Mouse (Mus musculus) cerebellum, postnatal 14 days (tissue): ENCODE results near the gene Maats1.

ENCODE experiments used
- DNase-seq, 2 experiments: peaks; one replicate each; pipeline ENCODE4 v3.0.0; 2021; ENCODE audit warnings: mixed read lengths in 2 of 2

Gene Maats1

DNA sequence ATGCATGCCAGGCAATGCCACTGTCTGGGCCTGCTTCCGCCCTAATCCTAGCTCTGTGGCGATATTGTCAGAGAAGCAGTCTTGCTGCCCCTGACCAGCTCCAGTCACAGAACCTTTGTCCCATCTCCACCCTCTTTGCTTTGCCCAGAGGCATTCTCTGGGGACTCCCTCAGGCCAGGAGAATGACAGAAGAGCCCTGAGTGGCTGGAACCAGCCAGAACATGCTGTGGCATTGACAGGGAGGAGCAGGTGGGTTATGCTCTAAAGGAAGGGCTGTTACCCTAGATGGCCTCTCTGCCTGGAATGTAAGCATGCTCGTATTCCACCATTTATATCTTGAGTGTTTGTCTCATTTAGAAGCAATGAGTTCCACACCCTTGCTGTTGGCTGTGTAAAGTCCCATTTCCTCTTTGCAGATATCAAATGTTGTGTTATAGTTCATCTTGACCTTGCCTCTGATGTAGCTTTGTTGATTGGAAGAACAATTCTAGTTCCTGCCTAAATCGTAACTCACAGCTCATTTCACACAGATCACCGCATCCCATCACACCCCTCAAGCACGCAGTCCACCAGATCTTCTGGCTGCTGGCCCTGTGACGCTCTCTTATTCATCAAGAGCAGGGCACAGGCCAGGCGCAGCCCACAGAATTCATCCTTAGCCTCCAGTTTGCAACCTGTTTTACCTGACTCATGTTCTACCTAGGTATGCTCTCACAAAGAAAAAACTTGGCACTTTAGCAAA lies 28.9 kb upstream of the Maats1 start:
- no peak for DNase-seq

DNA sequence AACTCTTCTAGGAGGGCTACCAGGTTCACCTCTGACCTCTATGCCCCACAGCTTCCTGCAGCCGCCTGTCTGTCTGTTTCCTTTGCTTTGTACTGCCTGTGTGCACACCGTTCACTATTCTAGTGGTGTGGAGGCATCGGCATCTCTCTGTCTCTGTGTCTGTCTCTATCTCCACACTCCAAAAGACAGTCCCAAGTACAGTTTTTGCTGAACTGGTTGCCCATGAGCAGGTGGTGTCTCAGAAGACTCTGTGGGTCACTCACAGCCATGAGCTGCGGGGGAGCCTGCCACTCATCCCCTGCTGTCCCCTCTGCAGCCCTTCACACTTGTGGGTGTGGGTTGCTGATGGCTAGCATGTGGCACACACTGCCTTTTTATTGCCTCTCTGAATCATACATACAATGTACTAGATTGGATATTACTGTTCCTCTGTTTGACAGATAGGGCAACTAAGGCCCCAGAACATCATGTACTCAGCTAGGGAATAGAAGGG lies 28.1 kb upstream of the Maats1 start:
- DNase-seq: no peak

DNA sequence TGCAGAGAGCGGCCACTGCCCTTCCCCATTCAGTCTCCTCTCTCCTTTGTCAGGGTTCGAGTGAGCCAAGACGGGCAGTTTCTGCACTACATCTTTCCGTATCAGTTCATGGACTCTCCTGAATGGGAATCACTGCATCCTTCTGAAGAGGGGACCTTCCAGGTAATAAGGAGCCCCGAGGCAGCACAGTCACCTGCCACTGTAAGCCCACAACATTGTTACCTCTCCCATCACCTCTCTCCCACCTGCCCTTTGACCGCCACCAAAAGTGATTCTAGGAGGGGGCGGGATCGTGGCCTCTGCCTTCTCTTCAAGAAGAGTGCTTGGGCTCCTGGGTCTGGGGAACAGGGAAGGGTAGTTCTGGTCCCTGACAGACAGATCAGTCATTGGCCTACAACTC lies 27.5 kb upstream of the Maats1 start:
- DNase-seq: no peak

DNA sequence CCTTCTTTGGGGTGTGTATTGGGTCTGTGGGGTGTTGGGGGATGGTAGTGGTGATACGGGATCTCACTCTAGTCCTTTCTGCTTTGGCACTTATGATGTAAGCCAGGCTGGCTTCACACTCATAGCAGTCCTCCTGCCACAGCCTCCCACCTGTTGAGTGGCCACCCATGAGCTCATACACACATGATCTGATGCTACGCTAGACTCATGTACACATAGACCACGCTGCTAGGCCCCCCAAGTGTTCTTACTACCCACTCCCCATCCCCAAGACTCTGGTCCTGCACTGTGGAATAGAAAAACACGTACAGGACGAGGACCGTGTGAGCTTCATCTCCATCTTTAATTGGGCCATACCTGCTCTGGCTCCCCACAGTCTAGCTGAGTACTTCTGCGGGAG lies 27.1 kb upstream of the Maats1 start:
- peak in 1 of 2 experiments; percentile 12 for DNase-seq

DNA sequence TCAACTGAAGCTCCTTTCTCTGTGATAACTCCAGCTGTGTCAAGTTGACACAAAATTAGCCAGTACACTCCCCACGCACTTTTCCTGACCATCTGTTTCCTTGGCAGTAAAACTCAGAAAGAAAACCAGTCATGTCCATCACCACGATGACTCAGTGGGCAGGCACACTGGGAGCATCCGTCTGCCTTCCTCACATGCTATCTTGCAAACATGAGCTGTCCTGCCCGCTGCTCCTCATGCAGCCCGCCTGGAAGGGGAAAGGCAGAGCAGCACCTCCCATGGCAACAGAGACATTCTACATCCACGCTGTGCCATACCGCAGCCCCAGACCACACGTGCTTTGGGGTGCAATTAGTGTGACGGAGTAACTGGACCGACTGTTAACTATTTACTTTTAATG lies 26.4 kb upstream of the Maats1 start:
- DNase-seq: peak; percentile 41 to 66

DNA sequence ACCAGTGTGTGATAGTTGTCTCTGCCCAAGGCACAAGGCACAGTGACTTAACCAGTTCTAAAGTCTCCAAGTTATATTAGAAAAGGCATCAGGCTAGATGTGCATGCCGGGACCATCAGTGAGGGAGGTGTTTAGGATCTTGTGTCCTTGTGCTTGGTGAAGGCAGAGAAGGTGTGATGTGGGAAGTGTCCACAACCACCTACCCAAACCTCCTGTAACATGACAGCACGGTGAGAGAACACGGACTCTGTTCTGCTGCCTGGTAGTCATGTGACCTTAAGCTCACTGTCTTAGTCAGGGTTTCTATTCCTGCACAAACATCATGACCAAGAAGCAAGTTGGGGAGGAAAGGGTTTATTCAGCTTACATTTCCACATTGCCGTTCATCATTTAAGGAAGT lies 24.3 kb upstream of the Maats1 start:
- DNase-seq: no peak

DNA sequence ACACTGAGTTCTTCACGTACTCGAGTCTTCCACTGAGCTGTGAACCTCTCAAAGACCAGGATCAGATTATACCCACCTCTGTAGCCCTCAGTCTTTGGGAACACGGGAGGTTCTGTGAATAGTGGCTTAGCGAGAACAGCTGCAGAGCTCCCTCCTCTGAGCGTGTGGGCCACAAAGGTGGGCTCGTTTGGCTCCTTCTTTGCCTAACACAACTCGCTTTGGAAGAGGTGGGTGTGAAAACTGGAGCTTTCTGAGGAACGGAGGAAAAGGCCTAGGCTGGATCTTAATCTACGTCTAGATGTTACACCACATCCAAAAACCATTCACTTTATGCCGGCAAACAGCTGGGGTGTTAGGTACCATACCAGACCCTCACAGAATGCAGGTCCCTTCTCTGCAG lies 23.4 kb upstream of the Maats1 start:
- DNase-seq: no peak

DNA sequence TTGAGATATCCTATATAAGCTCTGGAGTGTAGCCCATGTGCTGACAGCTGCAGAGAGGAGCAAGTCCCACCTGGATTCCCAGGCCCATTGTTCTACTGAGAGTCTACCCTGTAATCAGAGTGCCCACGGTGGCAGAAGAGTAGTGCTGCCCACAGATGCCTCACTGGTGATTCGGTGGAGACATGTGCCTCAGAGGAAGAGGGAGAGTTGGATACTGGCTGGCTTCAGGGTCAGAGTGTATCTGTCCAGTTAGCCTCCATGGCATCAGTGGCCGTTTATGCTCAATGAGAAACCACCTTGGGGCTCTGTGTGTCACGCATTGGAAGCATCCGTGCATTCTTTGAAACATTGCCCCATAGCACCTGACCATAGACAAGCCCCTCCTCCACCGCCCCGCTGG lies 21.7 kb upstream of the Maats1 start:
- DNase-seq: no peak

DNA sequence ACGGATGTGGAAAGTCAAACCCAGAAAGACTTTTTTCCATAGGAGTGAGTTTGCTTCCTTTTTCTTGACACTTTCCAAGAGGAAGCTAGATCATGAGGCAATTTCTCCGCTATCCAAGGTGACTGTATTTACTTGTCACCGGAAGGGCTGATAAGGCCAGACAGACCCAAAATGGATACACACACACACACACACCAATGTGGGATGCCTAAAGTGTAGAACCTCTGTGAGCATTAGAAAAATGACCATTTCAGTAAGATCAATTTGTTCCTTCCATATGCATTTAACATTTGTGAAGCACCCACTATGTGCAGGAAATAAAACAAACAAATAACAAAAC lies 21.3 kb upstream of the Maats1 start:
- DNase-seq: no peak

DNA sequence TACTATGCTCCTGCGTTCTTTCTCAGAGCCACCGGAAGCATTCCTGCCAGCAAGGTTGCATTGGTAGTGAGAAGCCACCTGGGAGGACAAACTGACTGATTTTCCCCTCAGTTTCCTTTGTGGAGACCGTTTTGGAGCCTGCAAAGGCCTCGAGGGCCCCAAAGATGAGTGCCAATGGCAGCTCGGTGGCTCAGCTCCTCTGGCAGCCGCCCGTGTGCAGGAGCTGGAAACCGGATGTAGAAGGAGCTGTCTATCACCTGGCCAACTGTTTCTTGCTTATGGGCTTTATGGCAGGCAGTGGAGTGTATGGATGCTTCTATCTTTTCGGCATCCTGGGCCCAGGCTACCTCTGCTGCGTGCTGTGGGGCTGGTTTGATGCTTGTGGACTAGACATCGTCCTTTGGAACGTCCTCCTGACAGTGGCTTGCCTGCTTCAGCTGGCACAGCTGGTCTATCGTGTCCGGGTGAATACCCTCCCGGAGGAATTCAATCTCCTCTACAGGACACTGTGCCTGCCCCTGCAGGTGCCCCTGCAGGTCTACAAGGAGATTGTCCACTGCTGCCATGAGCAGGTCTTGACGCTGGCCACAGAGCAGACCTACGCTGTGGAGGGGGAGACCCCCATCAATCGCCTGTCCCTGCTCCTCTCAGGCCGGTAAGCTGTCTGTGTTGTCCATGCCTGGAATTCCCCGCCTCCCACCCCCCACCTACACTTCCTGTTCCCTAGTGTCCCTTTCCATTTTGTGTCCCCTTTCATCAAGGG lies 20.7 kb upstream of the Maats1 start:
- no peak for DNase-seq

DNA sequence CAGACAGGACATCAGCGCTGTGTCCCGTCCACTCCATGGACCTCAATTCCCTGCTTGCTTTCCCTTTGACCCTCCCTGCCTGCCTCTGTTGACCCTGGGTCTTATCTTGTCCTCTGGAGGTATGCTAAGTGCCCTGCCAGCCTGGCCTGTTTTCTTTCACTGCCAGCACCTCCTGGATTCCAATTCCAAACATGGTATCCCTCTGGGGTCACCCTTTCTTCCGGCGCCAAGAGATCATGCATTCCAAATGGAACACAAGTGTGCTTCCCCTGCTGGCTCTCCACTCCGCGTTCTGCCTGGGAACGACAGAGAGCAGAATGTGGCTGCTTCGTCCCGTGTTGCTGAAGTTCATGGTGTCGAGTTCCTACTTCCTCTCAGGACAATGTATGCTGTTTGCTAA lies 20.0 kb upstream of the Maats1 start, which contains the start of gene Popdc2:
Gene Popdc2, plus strand, starts transcription at position 277 of the 400 bp plus-strand sequence.
- no peak for DNase-seq

DNA sequence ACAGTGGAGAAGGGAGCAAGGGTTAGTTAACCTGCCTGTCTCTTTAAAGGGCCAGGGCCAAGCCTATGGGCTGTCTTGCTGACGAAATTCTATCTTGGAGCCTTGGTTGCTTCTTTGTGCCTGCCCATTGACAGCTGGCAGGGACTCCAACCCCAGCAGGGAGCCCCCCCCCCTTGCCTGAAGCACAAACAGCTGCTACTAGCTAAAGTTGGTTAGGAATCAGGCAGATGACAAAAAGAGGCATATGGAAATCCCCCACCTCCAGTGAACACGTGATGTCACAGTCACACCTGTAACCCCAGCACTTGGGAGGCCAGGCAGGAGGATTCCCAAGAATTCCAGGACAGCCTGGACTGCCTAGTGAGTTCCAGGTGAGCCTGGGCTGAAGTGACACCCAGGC lies 18.4 kb upstream of the Maats1 start:
- peak in 1 of 2 experiments; percentile 56 for DNase-seq

DNA sequence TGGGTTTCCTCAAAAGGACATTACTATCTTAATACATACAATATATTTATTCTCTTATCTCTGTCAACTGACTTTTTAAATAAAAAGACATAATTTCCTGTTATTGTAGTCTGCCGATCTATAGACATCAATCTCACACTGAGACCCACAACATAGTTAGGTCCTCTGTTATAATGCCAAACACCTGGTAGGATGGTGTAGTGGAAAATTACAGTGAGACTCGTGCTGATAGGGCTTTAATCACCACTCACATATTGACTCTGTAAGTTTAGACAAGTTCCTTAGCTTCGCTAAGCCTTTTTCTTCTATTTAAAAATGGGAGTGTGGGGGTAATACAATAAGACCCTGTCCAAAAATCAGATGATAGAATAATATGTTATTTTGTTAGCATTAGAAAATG lies 17.9 kb upstream of the Maats1 start:
- no peak for DNase-seq

DNA sequence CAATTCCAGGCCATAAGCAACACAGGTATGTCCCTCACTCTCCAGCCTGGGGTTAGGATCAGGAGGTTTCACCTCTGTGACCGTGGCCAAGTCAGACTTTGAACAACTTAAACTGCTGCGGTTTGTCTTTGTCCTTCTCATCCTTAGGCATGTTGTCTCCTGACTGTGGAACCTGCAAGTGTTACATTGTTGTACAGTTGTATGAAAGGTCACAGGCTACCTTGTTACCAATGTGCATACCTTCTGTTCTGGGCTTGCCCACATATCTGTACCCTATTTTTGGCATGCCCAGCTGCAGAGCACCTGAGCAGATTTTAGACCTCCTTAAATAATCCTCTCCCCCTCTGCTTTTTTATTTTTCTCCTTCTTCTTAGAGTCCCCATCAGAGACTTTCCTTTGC lies 17.3 kb upstream of the Maats1 start:
- no peak for DNase-seq

DNA sequence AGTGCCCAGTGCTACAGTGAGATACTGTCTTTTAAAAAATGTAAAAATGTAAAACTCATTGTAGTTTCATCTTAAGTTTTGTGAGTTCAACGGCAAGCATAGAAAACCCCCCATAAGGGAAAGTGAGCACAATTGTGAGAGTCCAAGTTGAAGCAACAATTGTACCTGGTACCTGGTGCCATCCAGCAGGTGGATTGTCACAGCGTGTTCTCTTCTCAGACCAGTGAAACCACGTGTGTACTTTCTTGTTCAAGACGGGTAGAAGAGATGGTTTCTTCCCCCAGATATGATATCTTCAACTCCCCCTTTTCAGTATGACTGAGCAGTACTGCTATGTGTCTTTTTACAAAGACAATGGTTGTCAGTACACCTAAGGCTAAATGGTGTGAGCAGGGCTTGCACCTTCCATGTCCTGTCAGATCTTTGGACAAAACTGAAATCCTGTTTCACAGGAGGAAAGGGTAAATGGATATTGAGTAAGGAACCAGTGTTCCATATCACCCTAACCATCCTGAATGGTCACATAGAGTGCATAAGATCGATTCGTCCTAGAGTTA lies 16.4 kb upstream of the Maats1 start:
- DNase-seq: no peak

DNA sequence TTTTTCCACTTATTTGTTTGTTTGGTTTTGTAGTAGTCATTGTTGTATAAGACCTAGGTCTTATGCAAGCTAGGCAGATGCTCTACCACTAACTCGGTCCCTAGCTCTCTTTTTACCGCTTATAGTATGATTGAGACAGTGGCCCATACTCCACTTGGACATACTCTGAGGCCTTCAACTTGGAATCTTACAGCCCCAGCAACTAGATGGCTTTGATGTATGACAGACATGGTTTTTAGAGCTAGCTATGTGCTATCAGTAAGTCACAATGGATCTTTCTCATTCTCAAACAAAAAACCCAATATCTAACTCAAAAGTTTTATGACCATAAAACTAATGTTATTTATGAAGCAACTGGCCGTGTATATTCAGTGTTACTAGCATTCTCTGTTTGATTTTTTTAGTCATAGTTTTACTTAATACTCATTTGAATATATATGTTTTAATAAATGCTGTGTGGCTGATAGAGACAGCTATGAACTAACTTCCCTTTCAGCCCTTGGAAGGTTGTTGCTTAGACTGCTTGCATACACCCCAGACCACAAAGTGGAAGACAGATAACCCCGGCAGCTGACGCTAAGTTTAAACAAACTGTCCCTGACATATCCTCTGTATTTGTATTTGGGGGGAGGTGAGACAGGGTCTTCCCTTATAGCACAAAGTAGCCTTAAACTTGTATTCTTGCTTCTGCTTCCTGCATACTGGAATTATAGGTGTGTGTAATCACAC lies 12.4 kb upstream of the Maats1 start:
- DNase-seq: no peak

DNA sequence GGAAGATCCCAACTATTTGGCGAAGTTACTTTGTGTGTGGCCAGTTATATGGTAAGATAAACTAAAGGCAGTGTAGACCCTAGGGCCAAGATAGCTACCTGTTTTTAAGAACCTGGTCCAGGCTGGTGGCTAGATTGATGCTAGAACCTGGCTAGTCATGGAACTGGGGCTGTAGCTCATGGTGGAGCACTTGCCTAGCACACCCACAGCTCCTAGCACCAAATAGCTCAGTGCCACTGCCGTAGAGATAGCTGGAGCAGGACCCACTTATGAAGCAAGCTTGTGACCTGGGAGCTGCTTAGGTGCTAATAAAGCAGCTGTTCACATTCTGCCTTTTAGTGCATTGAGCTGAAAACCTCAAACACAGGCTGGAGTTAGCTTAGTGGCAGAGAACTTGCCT lies 11.7 kb upstream of the Maats1 start:
- no peak for DNase-seq

DNA sequence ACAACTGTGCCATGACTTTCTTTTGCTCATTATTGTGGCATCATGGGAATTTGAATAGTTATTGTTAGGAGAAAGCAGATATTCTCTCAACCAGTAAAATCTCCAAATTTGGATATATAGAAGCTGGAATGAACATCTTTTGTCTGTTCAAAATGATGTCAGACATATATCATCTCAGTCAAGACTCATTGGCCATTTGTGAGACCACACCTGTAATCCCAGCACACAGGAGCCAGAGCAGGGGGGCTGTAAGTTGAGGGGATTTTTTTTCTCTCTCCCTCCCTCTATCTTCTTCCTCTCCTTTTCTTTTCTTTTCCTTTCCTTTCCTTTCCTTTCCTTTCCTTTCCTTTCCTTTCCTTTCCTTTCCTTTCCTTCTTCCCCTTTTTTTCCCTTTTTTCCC lies 10.9 kb upstream of the Maats1 start:
- DNase-seq: no peak

DNA sequence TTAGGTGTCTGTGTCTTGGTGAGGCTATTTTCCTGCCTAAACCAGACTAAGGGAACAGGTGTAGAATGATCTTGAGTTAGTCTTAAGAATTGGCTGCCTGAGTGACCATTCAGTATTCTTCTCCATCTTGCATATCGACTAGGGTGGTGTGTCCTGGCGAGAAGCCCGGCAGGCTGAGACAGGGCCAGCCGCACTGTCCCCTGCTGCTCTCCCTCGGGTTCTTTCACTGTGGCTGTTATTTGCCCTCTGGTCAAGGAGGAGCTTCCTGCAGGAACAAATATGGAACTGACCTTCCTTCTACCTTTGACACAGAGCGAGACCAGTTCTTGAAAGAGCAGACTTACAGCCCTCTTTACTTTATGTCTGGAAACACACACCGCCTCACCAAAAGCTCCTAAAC lies 10.1 kb upstream of the Maats1 start:
- peak in 1 of 2 experiments; percentile 21 for DNase-seq

DNA sequence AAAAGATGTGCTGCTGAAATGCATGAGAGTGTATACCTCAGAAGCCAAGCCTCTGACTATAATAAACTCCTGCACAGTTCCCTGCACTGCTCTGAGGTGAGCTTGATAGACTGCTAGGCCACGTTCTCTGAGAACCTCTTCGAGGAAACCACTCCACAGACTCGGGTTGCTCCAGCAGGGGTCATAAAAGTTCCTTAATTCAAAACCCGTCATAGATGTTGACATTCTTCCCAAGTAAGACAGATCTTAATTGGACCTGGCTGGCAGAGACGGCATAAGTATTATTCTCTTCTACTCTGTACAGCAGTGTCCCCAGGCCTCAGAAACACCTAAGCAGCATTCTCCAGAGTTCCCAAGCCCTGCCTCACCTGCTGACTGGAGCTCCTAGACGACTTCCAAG lies 9.0 kb upstream of the Maats1 start:
- no peak for DNase-seq

DNA sequence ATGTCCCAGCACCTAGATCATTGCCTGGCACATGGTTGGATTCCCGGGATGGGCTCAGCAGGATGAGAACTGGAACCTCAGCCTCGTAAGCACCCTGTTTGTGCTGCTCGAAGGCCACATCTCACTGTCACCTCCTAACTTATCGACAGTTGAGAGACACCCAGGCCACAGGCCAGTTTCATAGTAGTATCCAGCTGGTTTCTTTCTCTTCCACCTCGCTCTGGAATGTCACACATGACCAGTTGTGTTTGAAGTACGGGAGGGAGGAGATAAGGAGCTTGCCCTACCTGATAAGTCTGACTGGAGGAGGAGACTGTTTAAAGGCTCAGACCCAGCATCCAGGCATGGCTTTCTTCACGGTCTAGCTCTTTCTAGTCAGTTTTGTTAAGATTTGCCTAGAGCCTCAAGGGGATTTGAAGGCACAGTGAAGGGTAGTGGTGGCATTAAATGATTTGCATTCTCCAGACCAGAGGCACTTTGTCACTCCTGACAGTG lies 8.5 kb upstream of the Maats1 start:
- DNase-seq: no peak

DNA sequence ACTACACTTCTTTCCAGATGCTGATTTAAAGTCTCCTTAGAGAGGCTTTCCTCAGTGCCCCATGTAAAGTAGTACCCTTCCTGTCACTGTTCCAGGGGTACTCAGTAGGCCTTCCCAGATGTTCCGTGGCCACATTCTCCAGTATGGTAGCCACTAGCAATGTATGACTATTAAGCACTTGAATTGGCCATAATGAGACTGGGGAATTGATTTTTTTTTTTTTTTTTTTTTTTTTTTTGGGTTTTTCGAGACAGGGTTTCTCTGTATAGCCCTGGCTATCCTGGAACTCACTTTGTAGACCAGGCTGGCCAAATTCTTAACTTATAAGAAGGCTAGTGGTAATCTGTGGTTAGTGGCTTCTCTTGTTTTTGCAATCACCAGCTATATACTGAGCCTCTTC lies 7.9 kb upstream of the Maats1 start:
- no peak for DNase-seq

DNA sequence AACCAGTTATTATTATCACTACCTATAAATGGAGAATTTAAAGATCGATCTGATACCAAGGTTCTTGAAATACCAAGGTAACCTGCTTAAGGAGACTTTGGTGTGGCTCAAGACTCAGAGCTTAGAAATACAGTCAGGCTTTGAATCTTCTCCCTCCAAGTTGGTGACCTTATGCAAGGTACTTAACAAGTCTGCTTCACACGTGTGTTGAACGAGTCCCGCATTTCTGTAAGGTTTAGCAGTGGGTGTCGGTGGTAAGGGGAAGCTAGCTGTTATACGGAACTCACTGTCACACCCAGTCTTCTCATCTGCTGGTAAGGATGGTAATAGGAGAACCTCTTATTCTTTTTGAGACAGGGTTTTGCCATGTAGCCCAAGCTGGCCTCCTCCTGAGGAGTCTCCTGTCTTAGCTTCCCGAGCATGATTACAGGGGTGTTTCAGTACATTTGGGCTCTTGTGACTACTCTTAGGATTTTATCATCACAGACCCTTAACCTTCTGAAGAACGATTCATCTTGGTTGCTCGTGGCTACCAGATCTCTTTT lies 6.3 kb upstream of the Maats1 start:
- no peak for DNase-seq
